Mouse (Mus musculus) spleen, adult 2 months (tissue): Measurements from ENCODE around the gene Gtse1.
A peak's percentile ranks its signal among the peaks of the same experiment; 100 is the strongest.

Experiments used
- CTCF ChIP-seq: fragments of 200-500 bp; IDR thresholded peaks from 2 replicates; pipeline ENCODE4 v1.5.1; 2011; ENCODE audit warnings: mild to moderate bottlenecking, inconsistent platforms; ENCODE audit not compliant: insufficient read depth, insufficient read length, insufficient replicate concordance; ENCODE audit errors: extremely low read depth
- POLR2A ChIP-seq: fragments of 200-500 bp; IDR thresholded peaks from 2 replicates; pipeline ENCODE4 v1.6.1; 2011; ENCODE audit warnings: low read depth, low read length, inconsistent platforms

GRCm38 (mm10) chr15:85896284-85896683 is 36.7 kb downstream of the Gtse1 start:
- no peak for TF ChIP-seq POLR2A
- TF ChIP-seq CTCF, result peak; percentile 88; the same call in 1 of the 2 replicates
